16 mouse cellular contexts compared by ENCODE assay signal in the genomic region with DNA sequence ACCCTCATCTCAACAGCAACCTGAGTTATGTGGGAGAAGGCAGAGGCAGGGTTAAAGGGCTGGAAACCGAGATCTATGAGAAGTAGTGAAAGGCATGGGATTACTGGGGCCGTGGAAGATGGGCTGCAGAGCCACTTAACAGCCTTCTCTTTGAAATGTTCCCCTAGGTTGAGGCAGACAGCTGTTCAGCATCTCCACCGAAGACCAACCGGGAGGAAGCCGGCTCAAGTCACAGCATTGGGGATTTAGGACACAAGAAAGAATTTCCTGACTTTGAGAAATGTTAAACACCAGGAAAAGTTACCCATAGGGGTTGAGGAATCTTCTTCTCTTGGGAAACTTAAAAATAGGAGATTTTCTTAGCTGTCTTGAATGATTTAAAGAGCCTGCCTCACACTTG.
"Had no signal": no experiment of that assay in that cellular context is flagged by ENCODE, and none has a peak within 500 bp of the region (broad histone marks: within the 10 kb centered on the region; RNA-seq: fewer than 3 reads in every experiment).

No protein-coding gene starts in this region.

- H3K27me3 ChIP-seq: hindbrain, embryonic 15.5 days; limb, embryonic 13.5 days; midbrain, embryonic 15.5 days; neural tube, embryonic 12.5 days had no signal

- ATAC-seq: inflammation-experienced regulatory T-cells, adult 6 months; midbrain, embryonic 15.5 days had no signal

- H3K9ac ChIP-seq: hindbrain, embryonic 15.5 days; limb, embryonic 13.5 days; liver, embryonic 14.5 days; midbrain, embryonic 15.5 days; neural tube, embryonic 12.5 days had no signal

- H3K4me3 ChIP-seq: hindbrain, embryonic 15.5 days; layer of hippocampus, adult 2 months; limb, embryonic 13.5 days; midbrain, embryonic 10.5 days; midbrain, embryonic 15.5 days; neural tube, embryonic 12.5 days had no signal

- DNase-seq: kidney, postnatal 36 days; left cerebral cortex, postnatal 4 days; lung, adult 2 months; lung, postnatal 10 days; lung, postnatal 4 days; right cerebral cortex, postnatal 14 days; thymus, adult 2 months; thymus, postnatal 25 days had no signal

- H3K4me2 ChIP-seq: hindbrain, embryonic 15.5 days; limb, embryonic 13.5 days; midbrain, embryonic 15.5 days; neural tube, embryonic 12.5 days had no signal

- H3K27ac ChIP-seq: hindbrain, embryonic 15.5 days; layer of hippocampus, adult 2 months; limb, embryonic 13.5 days; liver, embryonic 14.5 days; midbrain, embryonic 10.5 days; midbrain, embryonic 15.5 days; neural tube, embryonic 12.5 days had no signal

- H3K9me3 ChIP-seq: hindbrain, embryonic 15.5 days; limb, embryonic 13.5 days; midbrain, embryonic 10.5 days; midbrain, embryonic 15.5 days; neural tube, embryonic 12.5 days had no signal

- H3K36me3 ChIP-seq: hindbrain, embryonic 15.5 days; limb, embryonic 13.5 days; midbrain, embryonic 10.5 days; midbrain, embryonic 15.5 days; neural tube, embryonic 12.5 days had no signal
